Mouse (Mus musculus): ENCODE measurements around the gene Myh14.

Myh14 gene

DNA sequence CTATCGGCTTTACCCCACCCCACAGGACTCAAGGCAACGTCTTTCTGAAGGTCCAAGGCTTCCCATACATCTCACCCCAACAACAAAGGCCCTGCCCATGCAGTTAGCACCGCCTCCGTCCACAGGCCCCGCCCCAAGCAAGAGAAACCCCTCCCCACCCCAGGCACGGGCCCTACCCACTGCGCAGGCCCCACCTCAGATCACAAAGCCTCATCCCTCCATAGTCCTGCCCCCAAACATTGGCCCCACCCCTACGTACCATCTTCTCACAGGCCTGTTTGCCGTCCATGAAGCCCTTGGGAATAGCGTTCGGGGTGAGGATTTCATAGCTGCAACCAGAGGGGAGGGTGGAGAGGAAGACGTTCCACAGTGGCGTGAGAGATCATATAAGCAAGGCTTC is 38.0 kb downstream of the Myh14 start:
- no peak for DNase-seq (ENCODE audit: low spot score in 2 of 2)

GRCm38 (mm10) chr7:44630437-44630836 is 40.2 kb downstream of the Myh14 start:
- DNase-seq (ENCODE audit: low spot score in 2 of 2) = no peak

- DNase-seq (ENCODE audit: low spot score in 2 of 2) = no peak
These were observed 42.1 kb downstream of the Myh14 start for GRCm38 (mm10) chr7:44628402-44629034.

GRCm38 (mm10) chr7:44626966-44627365 is 43.7 kb downstream of the Myh14 start:
- no peak for DNase-seq (ENCODE audit: low spot score in 2 of 2)

DNA sequence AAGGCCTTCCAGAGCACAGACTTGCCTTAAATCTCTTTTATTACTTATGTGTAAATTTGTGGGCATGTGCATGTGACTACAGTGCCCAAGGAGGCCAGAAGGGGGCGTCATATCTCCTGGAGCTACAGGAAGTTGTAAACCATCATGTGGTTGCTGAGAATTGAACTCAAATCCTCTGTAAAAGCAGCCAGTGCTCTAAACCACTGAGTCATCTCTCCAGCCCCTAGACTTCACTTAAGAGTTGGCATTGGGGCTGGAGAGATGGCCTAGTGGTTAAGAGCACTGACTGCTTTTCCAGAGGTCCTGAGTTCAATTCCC is 44.6 kb downstream of the Myh14 start:
- DNase-seq (ENCODE audit: low spot score in 2 of 2) = no peak

DNA sequence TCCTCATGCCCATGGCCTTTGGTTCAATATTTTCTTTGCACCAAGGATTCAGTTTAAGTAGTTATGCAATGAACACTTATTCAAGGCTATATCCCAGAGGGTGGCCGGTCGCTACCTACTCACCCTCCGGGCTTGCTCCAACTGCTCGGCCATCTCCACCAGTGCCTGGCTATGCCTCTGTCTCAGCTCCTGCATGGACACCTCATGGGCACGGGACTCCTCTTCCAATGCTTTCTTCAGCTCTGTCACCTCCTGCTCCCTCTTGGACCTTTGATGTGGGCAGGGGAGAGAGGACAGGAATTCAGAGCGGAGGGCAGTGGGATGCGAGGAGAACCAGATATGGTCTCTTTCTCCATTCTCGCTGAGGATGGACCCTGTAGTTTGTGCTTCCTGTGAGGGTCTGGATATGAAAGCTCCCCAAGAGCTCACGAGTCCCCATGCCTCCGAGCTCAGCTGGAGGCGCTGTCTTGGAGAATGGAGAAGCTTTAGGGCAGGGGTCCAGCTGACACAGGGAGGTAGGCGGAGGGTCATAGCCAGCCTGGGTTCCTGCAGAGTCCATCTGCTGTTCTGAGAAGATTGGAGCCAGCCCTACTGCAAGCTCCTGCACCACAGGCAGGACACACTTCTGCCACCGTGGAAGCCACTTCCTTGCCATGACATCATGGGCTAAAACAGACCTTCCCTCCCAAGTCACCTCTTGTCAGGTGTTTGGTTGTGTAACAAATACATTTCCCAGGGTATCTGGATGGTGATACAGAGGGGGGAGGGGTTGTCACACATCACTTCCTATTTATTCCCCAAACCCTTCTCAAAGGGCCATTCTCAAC is 45.2 kb downstream of the Myh14 start:
- no peak for DNase-seq (ENCODE audit: low spot score in 2 of 2)

- DNase-seq (ENCODE audit: low spot score in 2 of 2) = no peak
These were observed 45.8 kb downstream of the Myh14 start for GRCm38 (mm10) chr7:44624828-44625227.

DNA sequence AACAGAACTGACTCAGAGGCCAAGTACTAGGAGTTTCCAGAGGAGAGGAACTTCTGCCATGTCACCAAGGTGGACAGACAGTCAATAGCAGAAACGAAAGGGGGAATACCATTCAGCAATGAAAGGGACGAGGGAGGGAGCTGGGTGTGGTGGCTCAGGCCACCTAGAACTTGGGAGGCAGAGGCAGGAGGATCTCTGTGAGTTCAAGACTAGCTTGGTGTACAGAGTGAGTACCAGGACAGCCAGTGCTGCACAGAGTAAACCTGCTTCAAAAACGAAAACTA is 46.2 kb downstream of the Myh14 start:
- no peak for DNase-seq (ENCODE audit: low spot score in 2 of 2)

GRCm38 (mm10) chr7:44623714-44624542 is 46.7 kb downstream of the Myh14 start:
- no peak for DNase-seq (ENCODE audit: low spot score in 2 of 2)

DNA sequence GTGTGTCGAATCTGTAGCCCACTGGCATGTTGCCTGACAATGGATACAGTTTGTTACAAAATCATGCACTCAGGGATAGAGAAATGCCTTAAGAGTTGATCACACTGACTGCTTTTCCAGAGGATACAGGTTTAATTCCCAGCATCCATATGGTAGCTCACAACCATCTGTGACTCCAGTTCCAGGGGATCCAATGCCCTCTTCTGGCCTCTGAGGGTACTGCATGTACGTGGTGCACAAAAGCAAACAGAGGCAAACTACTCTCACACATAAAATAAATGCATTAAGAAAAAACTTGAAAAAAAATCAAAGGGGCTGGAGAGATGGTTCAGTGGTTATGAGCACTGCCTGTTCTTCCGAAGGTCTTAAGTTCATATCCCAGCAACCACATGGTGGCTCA is 53.6 kb downstream of the Myh14 start:
- no peak for DNase-seq (ENCODE audit: low spot score in 2 of 2)

GRCm38 (mm10) chr7:44615987-44616386 is 54.7 kb downstream of the Myh14 start:
- DNase-seq (ENCODE audit: low spot score in 2 of 2) = no peak

DNA sequence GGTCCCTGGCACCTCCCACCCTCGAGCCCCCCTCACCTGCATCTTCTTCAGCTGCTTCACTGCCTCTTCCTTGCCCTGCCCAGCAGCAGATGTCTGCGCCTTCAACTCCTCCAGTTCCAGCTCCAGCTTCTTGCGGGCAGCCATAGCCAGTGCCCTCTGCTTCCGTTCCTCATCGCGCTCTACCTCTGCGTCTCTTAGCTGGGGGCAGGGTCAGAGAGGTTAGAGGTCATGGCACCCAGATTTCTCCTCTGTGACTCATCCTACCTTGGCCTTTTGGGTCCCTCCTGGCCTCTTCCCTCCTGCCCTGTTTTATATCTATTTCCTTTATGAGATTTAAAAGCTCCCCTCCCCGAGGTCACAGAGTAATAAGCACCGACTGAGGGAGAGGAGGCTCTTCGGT is 55.3 kb downstream of the Myh14 start:
- no peak for DNase-seq (ENCODE audit: low spot score in 2 of 2)

DNA sequence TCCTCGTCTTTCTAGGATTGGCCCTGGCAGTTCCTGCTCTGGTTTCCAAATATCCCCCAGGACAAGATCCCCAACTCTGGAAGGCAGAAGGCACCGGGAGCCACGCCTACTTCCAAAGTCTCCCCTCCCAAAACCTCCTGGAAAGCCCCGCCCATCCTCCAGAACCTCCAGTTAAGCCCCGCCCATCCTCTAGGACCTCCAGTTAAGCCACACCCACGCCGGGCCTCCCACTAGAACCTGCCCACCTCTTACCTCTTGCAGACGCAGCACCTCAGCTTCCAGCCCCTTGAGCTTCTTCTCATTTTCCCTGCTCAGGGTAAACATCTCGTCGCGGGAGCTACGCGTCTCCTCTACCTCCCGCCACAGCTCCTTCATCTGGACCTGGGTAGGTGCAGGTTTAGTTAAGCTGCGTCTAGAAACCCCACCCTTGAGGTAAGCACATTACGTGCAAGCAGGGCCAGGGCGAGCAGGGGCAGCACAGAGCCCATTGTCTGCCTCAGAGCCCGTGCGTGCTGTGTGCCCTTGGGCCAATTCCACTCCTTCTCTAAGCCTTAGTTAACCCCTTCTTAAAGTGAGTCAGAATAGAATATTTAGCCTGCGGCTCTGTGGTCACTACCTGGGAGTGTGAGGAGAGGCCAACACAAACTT is 56.5 kb downstream of the Myh14 start:
- no peak for DNase-seq (ENCODE audit: low spot score in 2 of 2)

GRCm38 (mm10) chr7:44612192-44612591 is 58.5 kb downstream of the Myh14 start:
- no peak for DNase-seq (ENCODE audit: low spot score in 2 of 2)

DNA sequence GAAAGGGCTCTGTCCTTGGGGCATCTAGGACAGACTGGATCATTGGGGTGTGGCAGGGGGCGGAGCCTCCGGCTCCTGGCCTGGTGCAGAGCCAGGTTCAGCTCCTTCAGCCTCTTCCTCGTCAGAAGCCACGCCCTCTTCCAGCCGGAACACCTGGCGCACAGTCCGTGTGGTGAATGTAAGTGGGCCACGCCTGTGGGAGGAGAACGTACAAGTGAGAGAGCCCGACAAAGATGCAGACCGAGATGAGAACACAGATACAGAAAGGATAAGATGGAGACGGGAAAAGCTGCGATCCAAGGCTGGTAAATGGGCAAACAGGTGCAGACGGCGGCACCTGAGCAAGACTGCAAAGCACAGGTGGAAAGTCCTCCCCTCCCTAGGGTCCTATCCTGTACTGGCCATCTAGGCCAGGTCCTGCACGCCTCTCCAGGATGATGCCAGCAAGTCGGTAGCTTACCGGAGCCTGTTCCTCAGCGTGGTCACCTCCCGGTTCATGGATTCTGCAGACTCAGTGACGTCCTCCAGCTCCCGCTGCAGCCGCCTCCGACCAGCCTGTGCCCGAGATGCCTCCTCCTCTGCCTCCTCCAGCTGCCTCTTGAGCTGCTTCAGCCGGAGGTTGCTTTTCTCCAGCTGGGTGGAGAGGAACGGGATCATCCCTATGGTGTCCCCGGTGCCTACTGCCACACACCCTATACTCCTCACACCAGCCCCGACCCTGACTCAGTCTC is 64.3 kb downstream of the Myh14 start:
- peak in 1 of 2 experiments; percentile 60 for DNase-seq (ENCODE audit: low spot score in 2 of 2)

GRCm38 (mm10) chr7:44605436-44605835 is 65.2 kb downstream of the Myh14 start:
- DNase-seq (ENCODE audit: low spot score in 2 of 2) = no peak

DNA sequence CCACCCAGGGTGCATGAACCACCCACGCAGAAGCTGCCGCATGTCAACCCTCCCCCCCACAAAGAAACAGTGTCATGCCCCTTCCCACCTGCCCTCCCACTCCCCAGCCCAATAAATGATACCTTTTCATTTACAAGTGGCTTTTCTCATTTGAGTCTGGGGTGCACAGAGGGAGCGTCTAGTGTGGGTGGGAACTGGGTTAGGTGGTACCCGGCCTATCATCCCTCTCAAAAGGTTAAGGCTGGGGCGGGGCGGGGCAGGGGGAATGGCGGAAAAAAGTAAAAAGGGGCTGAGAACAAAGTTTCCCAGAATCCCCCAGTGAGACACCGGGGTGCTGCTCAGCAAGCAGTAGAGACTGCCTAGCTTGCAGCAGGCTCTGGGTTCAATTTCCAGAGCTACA is 66.0 kb downstream of the Myh14 start:
- DNase-seq (ENCODE audit: low spot score in 2 of 2) = no peak

DNA sequence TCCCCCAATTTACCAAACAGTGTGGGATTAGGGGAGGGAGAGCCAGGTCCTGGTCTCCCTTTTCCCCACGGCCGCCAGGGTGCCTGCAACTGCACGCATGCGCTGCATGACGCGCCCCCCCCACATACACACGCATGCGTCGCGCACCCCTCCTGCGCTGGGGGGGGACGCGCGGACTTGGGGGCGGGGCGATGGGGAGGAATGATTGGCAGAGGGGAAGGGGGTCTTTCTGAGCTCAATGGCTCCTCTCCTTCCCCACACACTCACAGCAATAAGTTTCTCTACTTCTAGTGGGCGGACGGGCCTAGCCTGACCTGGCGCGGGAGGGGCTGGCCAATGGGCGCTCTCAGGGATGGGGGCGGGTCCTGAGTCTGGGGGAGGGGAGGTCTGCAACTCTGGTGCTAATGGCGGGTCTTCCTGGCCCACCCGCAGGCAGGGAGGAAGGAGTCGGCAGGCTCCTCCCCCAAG is 66.5 kb downstream of the Myh14 start:
- no peak for DNase-seq (ENCODE audit: low spot score in 2 of 2)

GRCm38 (mm10) chr7:44603186-44603855 is 67.3 kb downstream of the Myh14 start:
- DNase-seq (ENCODE audit: low spot score in 2 of 2) = no peak

DNA sequence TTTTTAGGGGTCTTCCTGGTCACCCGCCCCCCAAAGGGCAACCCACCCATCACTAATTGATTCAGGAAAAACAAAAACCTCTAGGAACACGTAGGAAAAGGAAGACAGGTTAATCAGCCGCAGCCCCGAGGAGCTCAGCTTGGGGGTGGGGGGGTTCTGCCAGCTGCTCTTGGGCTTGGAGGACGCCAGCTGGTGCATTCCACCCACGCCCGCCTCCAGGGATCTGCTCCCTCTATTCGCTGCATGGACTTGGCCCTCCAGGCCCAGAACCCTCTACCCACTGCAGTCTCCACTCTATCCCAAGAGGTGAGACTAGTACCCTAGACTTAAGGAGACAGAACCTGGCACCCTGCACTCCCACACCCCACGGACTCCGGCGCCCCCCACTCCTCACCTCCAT is 68.2 kb downstream of the Myh14 start:
- DNase-seq (ENCODE audit: low spot score in 2 of 2) = peak; percentile 78 to 84

DNA sequence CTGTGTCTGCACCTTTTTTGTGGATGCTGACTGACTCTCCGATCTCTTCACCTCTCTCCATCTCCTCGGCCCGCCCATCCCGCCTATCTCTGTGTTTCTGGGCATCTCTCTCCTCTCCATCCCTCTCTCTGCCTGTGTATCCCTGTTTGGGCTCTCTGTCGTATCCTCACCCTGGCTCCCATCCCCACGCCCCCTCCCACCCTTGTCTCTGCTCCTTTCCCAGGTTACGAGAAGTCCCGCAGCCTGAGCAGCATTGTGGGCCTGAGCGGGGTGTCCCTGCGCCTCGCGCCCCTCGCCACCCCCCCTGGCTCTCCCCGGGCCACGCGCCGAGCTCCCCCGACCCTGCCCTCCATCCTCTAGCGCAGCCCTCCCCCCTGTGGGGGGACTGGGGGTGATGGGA is 69.0 kb downstream of the Myh14 start:
- no peak for DNase-seq (ENCODE audit: low spot score in 2 of 2)

Data from right cerebral cortex, postnatal 36 days (tissue).